Mouse (Mus musculus) effector memory CD4-positive, alpha-beta T cell, adult 7 months (primary cell): ENCODE results near the gene Rhox7a. TPM values are rescaled to one million over a fixed set of nuclear protein-coding genes. Genes with fewer than 3 reads are reported as not detected.

Source experiments
- polyA plus RNA-seq: library from polyadenylated mRNA; unstranded; fragments of 100-300 nt; shearing (Covaris generic); gene quantifications from one replicate; pipeline ENCODE4 v1.2.1, GENCODE M21; 2017

Rhox7a gene
- not detected for polyA plus RNA-seq

GRCm38 (mm10) chrX:37831386-37831785 lies at the start of gene Rhox7a:
Gene Rhox7a (plus strand): TSS chrX:37831686.

GRCm38 (mm10) chrX:37826610-37827009 lies 4.9 kb upstream of the Rhox7a start, which contains the start of gene Rhox6:
Gene Rhox6 (plus strand): TSS chrX:37826910.

GRCm38 (mm10) chrX:37878844-37879243 lies 47.4 kb downstream of the Rhox7a start, which contains the start of gene Rhox8:
Gene Rhox8 (minus strand): TSS chrX:37878944.

Other genes with a start within 250 kb of the Rhox7a start
- not detected for gene Rhox4f, start 224.0 kb upstream of the Rhox7a start, polyA plus RNA-seq
- gene Rhox3g, start 203.1 kb upstream of the Rhox7a start, polyA plus RNA-seq = not detected
- not detected for gene Rhox2g, start 188.2 kb upstream of the Rhox7a start, polyA plus RNA-seq
- gene Rhox4g, start 180.4 kb upstream of the Rhox7a start, polyA plus RNA-seq = not detected
- not detected for gene Rhox3h, start 162.9 kb upstream of the Rhox7a start, polyA plus RNA-seq
- not detected for gene Rhox2h, start 158.4 kb upstream of the Rhox7a start, polyA plus RNA-seq
- not detected for gene Rhox5, start 26.8 kb upstream of the Rhox7a start, polyA plus RNA-seq
- gene Rhox6, start 4.8 kb upstream of the Rhox7a start, polyA plus RNA-seq = not detected
- gene Rhox8, start 47.3 kb downstream of the Rhox7a start, polyA plus RNA-seq = not detected
- gene Rhox7b, start 65.5 kb downstream of the Rhox7a start, polyA plus RNA-seq = not detected
- gene Rhox9, start 70.1 kb downstream of the Rhox7a start, polyA plus RNA-seq = not detected
- gene Btg1-ps1, start 187.1 kb downstream of the Rhox7a start, polyA plus RNA-seq = not detected
- gene Btg1-ps2, start 211.4 kb downstream of the Rhox7a start, polyA plus RNA-seq = not detected
- gene Rhox10, start 234.8 kb downstream of the Rhox7a start, polyA plus RNA-seq = not detected